Mouse (Mus musculus) bone marrow, adult 2 months (tissue): ENCODE data around the gene Wdr12. TPM values are rescaled to one million over a fixed set of nuclear protein-coding genes. Genes with fewer than 3 reads are reported as not detected.

ENCODE experiments used
- H3K27ac ChIP-seq: fragments of 200-500 bp; 2 replicates; pipeline ENCODE4 v1.5.1; 2012; ENCODE audit warnings: low read depth, mild to moderate bottlenecking, control low read depth, inconsistent platforms, low read length; ENCODE audit not compliant: control insufficient read depth, poor library complexity, insufficient read depth
- H3K4me1 ChIP-seq: fragments of 200-500 bp; 2 replicates; pipeline ENCODE4 v1.6.1; 2011; ENCODE audit warnings: low read length; ENCODE audit not compliant: control insufficient read depth, insufficient read depth
- H3K4me3 ChIP-seq: fragments of 200-500 bp; replicated peaks from 2 replicates; pipeline ENCODE3; 2011; ENCODE audit warnings: mild to moderate bottlenecking, low read depth, low read length, control low read depth; ENCODE audit not compliant: control insufficient read depth
- CTCF ChIP-seq: fragments of 200-500 bp; IDR thresholded peaks from 2 replicates; pipeline ENCODE4 v1.5.1; 2011; ENCODE audit warnings: low read length, control low read depth; ENCODE audit not compliant: control insufficient read depth, insufficient read depth
- POLR2A ChIP-seq: fragments of 200-500 bp; IDR thresholded peaks from 2 replicates; pipeline ENCODE4 v1.6.1; 2011; ENCODE audit warnings: low read depth, mild to moderate bottlenecking, control low read depth, low read length, borderline replicate concordance; ENCODE audit not compliant: control insufficient read depth
- WGBS: fragments of 180-500 bp; shearing (Covaris S2); methylation state at CpG from one replicate; pipeline ENCODE4 v1.1.7; 2018; 5-methylcytosine and 5-hydroxymethylcytosine counted together
- polyA plus RNA-seq: library from polyadenylated mRNA; stranded (reverse); fragments of >200 nt; gene quantifications from 2 replicates; pipeline ENCODE4 v1.2.4, GENCODE M21; 2011; ENCODE audit warnings: low replicate concordance; ENCODE audit not compliant: missing spikeins, insufficient read depth, insufficient read length

Wdr12 gene
- polyA plus RNA-seq, 1 experiment, result 23.6 TPM

DNA sequence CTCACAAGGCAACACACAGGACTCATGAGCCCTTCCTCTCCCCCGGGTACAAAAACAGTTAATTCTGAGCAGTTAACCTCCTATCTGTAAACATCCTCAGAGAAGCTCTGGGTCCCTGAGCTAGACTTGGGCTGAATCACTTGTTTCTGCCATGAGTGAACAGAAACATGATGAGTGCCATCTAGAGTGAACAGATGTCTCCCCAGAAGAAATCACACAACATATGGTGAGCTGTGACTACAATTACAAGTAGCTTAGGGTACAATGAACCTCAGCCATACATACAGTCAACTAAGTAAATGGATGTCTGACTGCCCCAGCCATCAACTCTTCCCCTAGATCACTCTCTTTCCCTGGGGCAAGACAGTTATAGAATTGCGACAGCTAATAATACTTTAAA lies 63.4 kb downstream of the Wdr12 start:
- Histone ChIP-seq H3K27ac (no peak overlapping the region), H3K4me3 (no peak overlapping the region), H3K4me1 (no peaks in the 10 kb centered on the region)
- 81% methylated on average over 2 of the region's 2 CpGs for WGBS
- TF ChIP-seq POLR2A (no peak), CTCF (no peak)

Other genes starting within 250 kb of the Wdr12 start
- gene Fam117b, start 185.6 kb downstream of the Wdr12 start, polyA plus RNA-seq, result 7.5 and 12.0 TPM in 2 replicates
- not detected in 2 replicates for gene Ica1l, start 55.5 kb downstream of the Wdr12 start, polyA plus RNA-seq
- 1.5 and 3.6 TPM in 2 replicates for gene Carf, start 398 bp downstream of the Wdr12 start, polyA plus RNA-seq
- 2.6 and 5.9 TPM in 2 replicates for gene Nbeal1, start 82.0 kb upstream of the Wdr12 start, polyA plus RNA-seq
- gene Cyp20a1, start 244.7 kb upstream of the Wdr12 start, polyA plus RNA-seq, result 1.8 and 4.9 TPM in 2 replicates